Mouse (Mus musculus) megakaryocyte-erythroid progenitor cell, adult 5-6 weeks (primary cell): Measurements from ENCODE around the gene Clip1. TPM values are rescaled to one million over a fixed set of nuclear protein-coding genes. Genes with fewer than 3 reads are reported as not detected.
A peak's percentile ranks its signal among the peaks of the same experiment; 100 is the strongest.
"Not testable (repeated sequence)": the region's sequence is repeated elsewhere in the genome, so short reads cannot be mapped to it uniquely, and the experiment has no call there.

Source experiments
- ATAC-seq: replicated peaks from 2 replicates; pipeline ENCODE4 v1.8.0; 2016; ENCODE audit warnings: mild to moderate bottlenecking, inconsistent platforms; ENCODE audit not compliant: severe bottlenecking, poor library complexity, low FRiP score, low TSS enrichment
- total RNA-seq, 2 experiments: library from RNA; stranded (forward) in 1 of 2; stranded (reverse) in 1 of 2; fragments of 200-1000, 215-1000 nt in 1 of 2; fragments of >200 nt in 1 of 2; fragmentation: Nextera tagmentation in 1 of 2; gene quantifications; 2 replicates each; pipeline ENCODE4 v1.2.3; 2014 to 2017

Gene Clip1
- 45.2 and 52.4 TPM in 2 replicates for total RNA-seq (2014; fragmentation: Nextera tagmentation)
- 45.0 and 64.8 TPM in 2 replicates for total RNA-seq (2017)

- peak; percentile 69 for ATAC-seq
These were observed at the start of gene Clip1 for GRCm38 (mm10) chr5:123684221-123685144. Gene Clip1, minus strand, starts transcription at chr5:123684618.

GRCm38 (mm10) chr5:123730981-123731380 lies 46.6 kb upstream of the Clip1 start:
- ATAC-seq: no peak

- ATAC-seq: not testable (repeated sequence)
These were observed 39.4 kb upstream of the Clip1 start for GRCm38 (mm10) chr5:123723816-123724215.

GRCm38 (mm10) chr5:123720328-123721311 lies 36.2 kb upstream of the Clip1 start, which contains the start of gene Zcchc8:
Gene Zcchc8, minus strand, starts transcription at chr5:123721100.
- ATAC-seq: peak; percentile 100

- no peak for ATAC-seq
These were observed 30.2 kb upstream of the Clip1 start for GRCm38 (mm10) chr5:123714622-123715021.

- ATAC-seq: no peak
These were observed 29.4 kb upstream of the Clip1 start for GRCm38 (mm10) chr5:123713782-123714181.

GRCm38 (mm10) chr5:123709571-123709970 lies 25.2 kb upstream of the Clip1 start:
- ATAC-seq: no peak

GRCm38 (mm10) chr5:123708598-123708997 lies 24.2 kb upstream of the Clip1 start:
- no peak for ATAC-seq

- no peak for ATAC-seq
These were observed 16.2 kb upstream of the Clip1 start for GRCm38 (mm10) chr5:123700625-123701024.

GRCm38 (mm10) chr5:123699198-123699597 lies 14.8 kb upstream of the Clip1 start:
- peak; percentile 67 for ATAC-seq

GRCm38 (mm10) chr5:123696961-123697360 lies 12.5 kb upstream of the Clip1 start:
- ATAC-seq: no peak

- ATAC-seq: no peak
These were observed 11.8 kb upstream of the Clip1 start for GRCm38 (mm10) chr5:123696244-123696643.

GRCm38 (mm10) chr5:123694468-123694867 lies 10.1 kb upstream of the Clip1 start:
- no peak for ATAC-seq

GRCm38 (mm10) chr5:123683377-123684220 lies 819 bp downstream of the Clip1 start:
- no peak for ATAC-seq

- no peak for ATAC-seq
These were observed 1.4 kb downstream of the Clip1 start for GRCm38 (mm10) chr5:123683043-123683376.

GRCm38 (mm10) chr5:123682372-123682771 lies 2.0 kb downstream of the Clip1 start:
- ATAC-seq: peak; percentile 37; the same call in 1 of the 2 replicates

GRCm38 (mm10) chr5:123679546-123680263 lies 4.7 kb downstream of the Clip1 start:
- ATAC-seq: no peak

- ATAC-seq: 0 out of 2 replicates have a peak, but pooled peaks have one; percentile 6
These were observed 5.3 kb downstream of the Clip1 start for GRCm38 (mm10) chr5:123679106-123679505.
